Mouse (Mus musculus): ENCODE measurements around the gene Hspb11. TPM values are rescaled to one million over a fixed set of nuclear protein-coding genes. Genes with fewer than 3 reads are reported as not detected.

The Hspb11 gene
- total RNA-seq, 2 experiments from 2014 or later = 8.1 to 10.8 TPM

GRCm38 (mm10) chr4:107232219-107232618 is 21.2 kb upstream of the Hspb11 start:
- no peak overlapping the region for H3K27ac ChIP-seq
- no peak overlapping the region for H3K4me3 ChIP-seq
- no peak for TF ChIP-seq CTCF (IDR thresholded peaks at IDR 0.05)
- DNase-seq = no peak
- intact Hi-C loops (cut with DNase I) = no loop called here

DNA sequence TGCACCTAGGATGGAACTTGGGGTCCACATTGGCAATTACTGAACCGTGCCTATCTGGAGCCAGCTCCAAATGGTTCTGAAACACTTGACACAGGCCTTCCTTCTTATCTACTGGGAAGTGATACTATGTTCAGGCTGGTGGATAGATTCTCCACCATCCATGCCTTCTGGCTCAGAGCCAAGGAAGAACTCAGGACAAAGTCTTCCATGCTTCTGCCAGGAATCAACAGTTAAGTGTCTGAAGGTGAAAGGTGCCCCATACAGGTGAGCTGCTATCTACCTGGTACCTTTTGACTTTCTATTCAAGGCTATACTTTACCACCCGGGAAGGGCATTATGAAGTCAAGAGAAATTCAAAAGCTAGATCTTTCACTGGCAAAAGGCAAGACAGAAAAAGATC is 15.1 kb upstream of the Hspb11 start:
- DNase-seq = no peak
- no peak for TF ChIP-seq CTCF (IDR thresholded peaks at IDR 0.05)
- intact Hi-C loops (cut with DNase I) = no loop called here
- Histone ChIP-seq H3K27ac (no peak overlapping the region), H3K4me3 (no peak overlapping the region)

DNA sequence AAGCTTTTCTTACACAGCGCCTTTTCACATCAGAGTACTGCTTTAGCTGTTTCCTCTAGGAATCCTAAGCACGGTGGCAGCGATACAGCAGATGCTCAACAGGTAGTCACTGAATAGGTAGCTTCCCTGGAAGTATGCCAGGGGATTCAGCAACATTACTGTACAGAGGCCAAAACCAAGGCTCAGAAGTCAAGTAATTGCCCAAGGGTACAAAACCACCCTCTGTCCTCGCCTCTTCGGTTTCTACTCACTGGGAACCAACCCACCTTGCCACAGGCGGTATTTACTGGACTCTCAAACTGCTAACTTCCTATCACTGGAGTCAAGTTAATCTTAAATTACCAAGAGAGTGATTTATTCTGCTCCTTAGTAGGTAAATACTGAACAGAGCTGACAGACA is 13.2 kb upstream of the Hspb11 start:
- Histone ChIP-seq H3K4me3 (no peak overlapping the region), H3K27ac (no peak overlapping the region)
- TF ChIP-seq CTCF (IDR thresholded peaks at IDR 0.05) = no peak
- no peak for DNase-seq
- intact Hi-C loops (cut with DNase I) = loop anchor here (5.0 kb wide), 1 partner anchor 43 kb away; no protein-coding TSS in a partner anchor

DNA sequence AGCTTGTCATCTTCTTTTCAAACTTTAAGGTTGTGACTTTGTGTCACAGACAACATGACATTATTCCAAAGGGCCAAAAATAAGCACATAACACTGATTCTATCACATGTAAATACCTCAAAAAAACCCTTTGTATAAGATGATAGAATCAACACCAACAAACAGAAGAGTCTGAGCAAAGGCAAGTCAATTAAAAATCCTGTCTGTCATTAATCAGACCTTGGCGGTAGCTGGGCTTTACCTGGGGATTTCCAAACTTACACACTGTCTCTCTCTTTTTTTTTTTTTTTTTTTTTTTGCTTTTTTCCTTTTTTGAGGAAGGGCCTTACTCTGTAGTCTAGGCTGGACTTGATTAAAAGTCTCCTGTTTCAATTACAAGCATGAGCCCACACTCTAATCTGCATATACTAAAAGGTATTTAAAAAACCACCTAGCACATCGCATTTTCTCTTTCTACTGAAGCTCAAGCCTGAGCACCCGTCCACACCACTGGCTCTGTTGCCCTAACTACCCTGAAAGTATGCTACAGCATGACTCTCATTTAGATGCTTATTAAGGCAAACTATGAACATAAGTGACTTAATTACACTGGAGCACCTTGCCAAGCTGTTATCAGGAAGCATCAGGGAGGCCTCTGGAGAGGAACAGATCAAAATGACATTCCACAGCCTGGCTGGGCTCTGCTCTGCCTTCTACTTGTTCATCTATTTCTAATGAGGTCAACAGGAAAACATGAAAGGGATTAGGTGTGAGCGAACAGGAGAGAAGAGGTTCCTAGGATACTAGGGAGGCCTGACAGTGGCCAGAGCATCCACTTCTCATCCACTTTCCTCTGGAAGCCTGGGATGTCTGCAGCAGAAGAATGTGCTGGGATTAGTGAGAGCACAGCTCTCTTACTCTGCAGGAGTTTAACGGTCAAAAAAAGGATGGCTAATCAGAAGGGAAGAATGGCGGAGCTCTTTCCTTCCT is 9.7 kb upstream of the Hspb11 start:
- Histone ChIP-seq H3K4me3 (no peak overlapping the region), H3K27ac (peak overlapping the region; percentile 16; the same call in 1 of the 2 replicates)
- intact Hi-C loops (cut with DNase I) = loop anchor here (5.0 kb wide), 1 partner anchor 46 kb away; no protein-coding TSS in a partner anchor
- no peak for DNase-seq
- TF ChIP-seq CTCF (IDR thresholded peaks at IDR 0.05) = no peak

- intact Hi-C loops (cut with DNase I) = no loop called here
- no peak overlapping the region for H3K4me3 ChIP-seq
- DNase-seq = no peak
- TF ChIP-seq CTCF (IDR thresholded peaks at IDR 0.05) = no peak
- no peak overlapping the region for H3K27ac ChIP-seq
Measured at GRCm38 (mm10) chr4:107245368-107245767, 8.0 kb upstream of the Hspb11 start.

DNA sequence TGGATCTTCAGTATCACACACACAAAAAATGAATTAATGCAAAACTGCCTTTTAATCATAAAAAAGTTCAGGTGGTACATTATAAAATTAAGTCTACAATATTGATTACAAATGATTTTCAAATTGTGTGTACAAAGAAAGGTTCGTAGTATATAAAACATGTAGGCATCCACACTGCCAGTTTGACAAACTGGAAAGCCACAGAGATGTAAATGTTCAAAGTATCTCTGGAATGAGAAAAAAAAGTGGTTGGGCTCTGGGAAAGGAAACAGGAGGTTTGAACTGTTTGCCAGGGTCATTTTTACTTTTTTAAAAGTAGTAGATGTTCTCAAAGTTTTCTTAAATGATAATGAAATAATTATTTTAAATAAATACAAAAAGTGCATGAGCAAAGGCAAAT is 7.4 kb upstream of the Hspb11 start:
- DNase-seq = no peak
- Histone ChIP-seq H3K4me3 (no peak overlapping the region), H3K27ac (peak overlapping the region; percentile 56; the same call in 1 of the 2 replicates)
- no peak for TF ChIP-seq CTCF (IDR thresholded peaks at IDR 0.05)
- intact Hi-C loops (cut with DNase I) = no loop called here

DNA sequence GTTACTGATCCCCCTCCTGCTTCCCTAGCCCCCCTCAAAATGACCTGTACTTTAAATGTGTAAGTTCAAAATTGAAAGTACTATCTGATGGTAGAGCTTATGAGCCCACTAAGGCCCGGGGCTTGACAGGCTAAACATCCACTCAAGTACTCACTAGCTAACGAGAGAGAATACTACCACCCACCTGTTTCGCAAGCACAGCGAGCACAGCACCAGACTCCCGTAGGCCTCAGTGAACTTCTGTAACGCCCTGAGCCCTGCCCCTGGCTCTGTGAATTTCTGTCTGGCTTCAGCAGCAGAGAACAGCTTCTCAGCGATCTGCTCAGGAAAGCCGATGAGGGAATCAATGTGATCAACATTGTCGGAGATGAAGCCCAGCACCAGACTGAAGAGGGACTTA is 6.3 kb upstream of the Hspb11 start:
- Histone ChIP-seq H3K4me3 (no peak overlapping the region; the same call in 1 of the 2 replicates), H3K27ac (peak overlapping the region; percentile 56)
- TF ChIP-seq CTCF (IDR thresholded peaks at IDR 0.05) = no peak
- peak; percentile 22 for DNase-seq
- intact Hi-C loops (cut with DNase I) = no loop called here

- no peak overlapping the region for H3K4me3 ChIP-seq
- H3K27ac ChIP-seq = no peak overlapping the region; the same call in 1 of the 2 replicates
- intact Hi-C loops (cut with DNase I) = no loop called here
- no peak for TF ChIP-seq CTCF (IDR thresholded peaks at IDR 0.05)
- no peak for DNase-seq
Measured at GRCm38 (mm10) chr4:107248061-107248460, 5.3 kb upstream of the Hspb11 start.

DNA sequence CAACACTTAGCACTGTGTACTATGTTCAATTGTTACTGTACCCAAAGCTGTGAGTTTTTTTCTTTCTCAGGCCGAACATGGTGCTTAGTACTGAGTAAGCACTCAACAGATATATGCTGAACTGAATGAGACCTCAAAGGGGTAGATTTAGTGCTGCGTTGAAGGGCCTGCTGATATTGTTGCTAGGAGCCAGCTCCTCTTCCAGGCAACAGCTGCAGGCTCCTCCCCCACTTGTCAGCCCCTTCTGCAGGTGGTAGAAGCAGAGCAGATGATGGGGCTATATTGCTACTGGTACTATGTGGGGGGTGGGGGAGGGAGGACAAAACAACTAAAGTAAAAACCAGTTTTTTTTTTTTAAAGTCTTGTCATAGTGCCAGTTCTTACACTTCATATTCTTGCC is 3.9 kb upstream of the Hspb11 start:
- no peak for DNase-seq
- Histone ChIP-seq H3K27ac (no peak overlapping the region), H3K4me3 (no peak overlapping the region)
- TF ChIP-seq CTCF (IDR thresholded peaks at IDR 0.05) = no peak
- intact Hi-C loops (cut with DNase I) = no loop called here

GRCm38 (mm10) chr4:107250494-107250893 is 2.9 kb upstream of the Hspb11 start:
- H3K4me3 ChIP-seq = no peak overlapping the region
- no peak overlapping the region for H3K27ac ChIP-seq
- DNase-seq = peak; percentile 34
- peak; percentile 76 for TF ChIP-seq CTCF (IDR thresholded peaks at IDR 0.05)
- intact Hi-C loops (cut with DNase I) = loop anchor here (1.0 to 5.0 kb wide), 3 partner anchors 99 to 402 kb away; partner anchors contain the start of gene Ndc1

DNA sequence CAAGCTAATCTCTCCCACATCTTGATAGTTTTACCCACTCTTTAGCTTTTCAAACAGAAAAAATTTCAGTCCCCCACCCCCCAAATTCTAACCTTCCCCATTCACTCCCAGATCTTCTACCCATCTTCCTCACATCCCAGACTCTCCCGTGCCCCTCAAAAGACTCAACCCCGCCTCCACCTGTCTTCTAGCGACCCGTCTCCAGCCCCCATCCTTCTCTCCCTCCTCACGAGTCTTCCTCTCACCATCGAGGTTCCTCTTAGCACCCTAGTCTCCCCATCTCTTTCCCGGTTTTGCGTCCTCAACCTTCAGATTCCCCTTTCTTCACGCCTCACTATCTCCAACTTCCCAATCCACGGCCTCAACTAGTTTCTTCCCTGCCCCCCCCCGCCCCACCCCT is 871 bp upstream of the Hspb11 start:
- peak overlapping the region; percentile 91 for H3K27ac ChIP-seq
- intact Hi-C loops (cut with DNase I) = loop anchor here (5.0 kb wide), 2 partner anchors 115 to 400 kb away; partner anchors contain the start of gene Ndc1

DNA sequence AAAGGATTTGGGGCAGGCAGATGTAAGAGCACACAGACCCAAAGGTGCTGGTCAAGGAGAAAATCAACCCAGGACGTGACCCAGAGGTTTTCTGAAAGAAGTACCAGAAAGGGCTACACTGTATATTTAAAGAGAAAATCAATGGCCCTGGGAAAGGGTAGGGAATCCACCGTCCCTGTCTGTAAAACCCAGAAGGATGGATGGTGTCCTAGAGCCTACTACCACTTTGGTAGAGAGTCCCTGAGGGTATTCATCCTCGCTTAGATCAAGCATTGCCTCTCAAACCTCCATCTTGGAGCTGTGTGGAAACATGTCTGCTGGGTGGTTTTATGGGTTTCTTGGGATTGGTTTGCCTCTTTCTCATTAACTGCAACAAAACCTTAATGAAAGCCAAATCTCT is 1.0 kb downstream of the Hspb11 start:
- TF ChIP-seq CTCF (IDR thresholded peaks at IDR 0.05) = no peak
- peak overlapping the region; percentile 78 for H3K4me3 ChIP-seq
- no peak for DNase-seq
- intact Hi-C loops (cut with DNase I) = loop anchor here (5.0 kb wide), 2 partner anchors 113 to 398 kb away; partner anchors contain the start of gene Ndc1
- peak overlapping the region; percentile 91 for H3K27ac ChIP-seq

More for the DNA sequence above, 871 bp upstream of the Hspb11 start:
- DNase-seq = no peak
- H3K4me3 ChIP-seq = peak overlapping the region; percentile 78
- no peak for TF ChIP-seq CTCF (IDR thresholded peaks at IDR 0.05)

DNA sequence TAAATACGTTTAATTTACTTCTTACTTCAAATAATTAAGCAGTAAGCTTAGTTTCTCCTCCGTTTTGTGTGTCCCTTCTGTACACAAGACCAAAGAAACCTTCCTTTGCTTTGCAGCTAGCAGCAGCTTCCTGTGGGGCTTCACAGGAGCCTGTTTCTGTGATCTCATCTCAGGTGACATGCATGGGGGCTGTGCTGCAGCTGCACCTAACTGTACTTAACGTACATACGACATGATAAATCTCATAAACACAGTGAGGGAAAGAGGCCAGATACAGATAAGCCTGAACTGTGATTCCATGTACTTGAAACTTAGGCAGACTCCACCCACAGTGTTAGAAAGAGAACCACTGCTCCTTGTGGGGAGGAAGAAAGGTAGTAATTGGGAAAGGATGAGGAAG is 6.6 kb downstream of the Hspb11 start:
- no peak for TF ChIP-seq CTCF (IDR thresholded peaks at IDR 0.05)
- no peak overlapping the region for H3K27ac ChIP-seq
- DNase-seq = no peak
- intact Hi-C loops (cut with DNase I) = no loop called here
- H3K4me3 ChIP-seq = no peak overlapping the region

Measured in gastrocnemius, adult 2 months (tissue).